22 mouse cellular contexts compared by ENCODE assay signal in genomic region chr5:63666884-63667283, GRCm38 (mm10). TPM values are rescaled to one million over a fixed set of nuclear protein-coding genes. Genes with fewer than 3 reads are reported as not detected.
"Had no signal": no experiment of that assay in that cellular context is flagged by ENCODE, and none has a peak within 500 bp of the region (broad histone marks: within the 10 kb centered on the region; RNA-seq: fewer than 3 reads in every experiment).

No protein-coding gene starts in this region.

- H3K27me3 ChIP-seq: midbrain, embryonic 12.5 days; neural tube, embryonic 13.5 days; neural tube, embryonic 15.5 days had no signal

- DNase-seq: lung, adult 18-20 months; lung, embryonic 14.5 days; lung, postnatal 10 days; lung, postnatal 4 days; midbrain, embryonic 14.5 days; retina, postnatal 1 day; right cerebral cortex, postnatal 25 days; spleen, adult 18-20 months; thymus, adult 18-20 months; thymus, postnatal 14 days; thymus, postnatal 36 days had no signal

- H3K4me2 ChIP-seq: lung, embryonic 14.5 days; midbrain, embryonic 12.5 days; neural tube, embryonic 13.5 days; neural tube, embryonic 15.5 days had no signal

- H3K4me3 ChIP-seq: midbrain, embryonic 10.5 days; midbrain, embryonic 12.5 days; myocyte; neural tube, embryonic 13.5 days; neural tube, embryonic 15.5 days had no signal

- H3K36me3 ChIP-seq: midbrain, embryonic 10.5 days; midbrain, embryonic 12.5 days; neural tube, embryonic 13.5 days; neural tube, embryonic 15.5 days had no signal

- H3K9me3 ChIP-seq: midbrain, embryonic 10.5 days; midbrain, embryonic 12.5 days; neural tube, embryonic 13.5 days; neural tube, embryonic 15.5 days had no signal

- H3K9ac ChIP-seq: liver, embryonic 14.5 days; lung, embryonic 14.5 days; midbrain, embryonic 12.5 days; neural tube, embryonic 13.5 days; neural tube, embryonic 15.5 days had no signal

- ATAC-seq: midbrain, embryonic 16.5 days had no signal

- H3K4me1 ChIP-seq: midbrain, embryonic 10.5 days; midbrain, embryonic 12.5 days; neural tube, embryonic 13.5 days; neural tube, embryonic 15.5 days had no signal

- H3K27ac ChIP-seq: liver, embryonic 14.5 days; midbrain, embryonic 10.5 days; midbrain, embryonic 12.5 days; neural tube, embryonic 13.5 days; neural tube, embryonic 15.5 days had no signal

RNA-seq across cellular contexts. Expression of gene Nwd2, which starts 18.0 kb away (rescaled TPM):
- total RNA-seq: megakaryocyte, adult 5-6 weeks; megakaryocyte-erythroid progenitor cell, adult 5-6 weeks had no signal
- polyA plus RNA-seq: small intestine, adult 2 months; thymus, postnatal 0 days had no signal
